Mouse (Mus musculus) gonadal fat pad, adult 2 months (tissue): ENCODE results near the gene Ranbp1. TPM values are rescaled to one million over a fixed set of nuclear protein-coding genes. Genes with fewer than 3 reads are reported as not detected.
"Not testable (repeated sequence)": the region's sequence is repeated elsewhere in the genome, so short reads cannot be mapped to it uniquely, and the experiment has no call there.

Experiments
- DNase-seq: peaks from one replicate; pipeline ENCODE4 v3.0.0-alpha.2; 2012; ENCODE audit warnings: low read depth
- polyA plus RNA-seq: library from polyadenylated mRNA; depleted of rRNA; stranded (reverse); fragments of >200 nt; gene quantifications from 2 replicates; pipeline ENCODE4 v1.2.3, GENCODE M21; 2012; rRNA removed

Ranbp1 gene
- polyA plus RNA-seq, 1 experiment: 32.5 TPM

- no peak for DNase-seq
These were observed 45.0 kb downstream of the Ranbp1 start for GRCm38 (mm10) chr16:18203430-18204091.

DNA sequence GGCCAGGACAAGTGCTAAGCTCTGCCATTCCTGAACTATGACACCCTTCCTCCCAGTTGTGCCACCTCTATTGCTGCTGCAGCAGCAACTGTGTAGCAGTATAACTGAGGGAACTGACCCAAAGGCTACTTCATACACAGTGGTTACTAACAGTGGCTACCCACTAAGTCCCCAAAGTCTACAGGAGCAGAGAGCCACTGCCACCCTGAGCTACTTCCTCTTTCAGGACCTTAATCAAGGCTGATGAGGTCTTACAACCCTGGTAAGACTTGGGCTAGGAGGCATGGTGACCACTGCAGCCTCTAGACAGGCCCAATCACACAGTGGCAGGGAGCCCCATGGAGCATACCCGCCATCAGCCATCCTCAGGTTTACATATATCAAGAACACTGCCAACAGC is 46.5 kb downstream of the Ranbp1 start:
- no peak for DNase-seq

- DNase-seq: no peak
These were observed 46.9 kb downstream of the Ranbp1 start for GRCm38 (mm10) chr16:18201620-18202019.

- no peak for DNase-seq
These were observed 48.5 kb downstream of the Ranbp1 start for GRCm38 (mm10) chr16:18200062-18200461.

GRCm38 (mm10) chr16:18198365-18199098 is 50.0 kb downstream of the Ranbp1 start:
- no peak for DNase-seq

DNA sequence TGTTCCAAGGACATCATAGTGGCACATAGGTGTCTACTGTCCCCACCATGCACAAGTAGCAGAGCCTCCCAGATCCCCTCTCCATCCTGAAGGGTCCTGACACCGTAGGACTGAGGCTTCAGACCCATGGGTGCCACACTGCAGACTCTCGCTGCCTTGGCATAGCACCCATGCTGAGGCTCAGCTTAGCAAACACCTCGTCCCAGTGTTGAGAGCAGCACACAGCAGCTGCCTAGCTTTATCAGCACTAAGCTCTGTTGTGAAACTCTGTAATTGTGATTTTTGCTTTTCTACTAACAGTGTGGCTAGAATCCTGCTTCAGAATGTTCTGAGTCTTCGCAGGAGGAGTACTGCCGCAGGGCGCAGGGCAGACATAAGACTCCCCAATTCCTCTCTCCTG is 50.7 kb downstream of the Ranbp1 start:
- DNase-seq: no peak

DNA sequence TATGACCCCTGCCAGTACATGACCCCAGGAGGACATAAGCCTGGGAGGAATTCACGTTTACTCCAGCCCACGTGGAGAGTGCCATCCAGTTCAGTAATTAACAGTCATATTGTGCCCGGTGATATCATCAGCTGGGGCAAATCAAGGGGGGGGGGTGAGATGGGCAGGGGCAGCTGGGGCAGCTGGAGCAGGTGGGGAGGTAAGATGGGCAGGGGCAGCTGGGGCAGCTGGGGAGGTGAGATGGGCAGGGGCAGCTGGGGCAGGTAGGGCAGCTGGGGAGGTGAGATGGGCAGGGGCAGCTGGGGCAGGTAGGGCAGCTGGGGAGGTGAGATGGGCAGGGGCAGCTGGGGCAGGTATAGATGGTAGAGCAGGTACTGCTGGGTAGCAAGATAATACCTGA is 53.0 kb downstream of the Ranbp1 start:
- not testable (repeated sequence) for DNase-seq

DNA sequence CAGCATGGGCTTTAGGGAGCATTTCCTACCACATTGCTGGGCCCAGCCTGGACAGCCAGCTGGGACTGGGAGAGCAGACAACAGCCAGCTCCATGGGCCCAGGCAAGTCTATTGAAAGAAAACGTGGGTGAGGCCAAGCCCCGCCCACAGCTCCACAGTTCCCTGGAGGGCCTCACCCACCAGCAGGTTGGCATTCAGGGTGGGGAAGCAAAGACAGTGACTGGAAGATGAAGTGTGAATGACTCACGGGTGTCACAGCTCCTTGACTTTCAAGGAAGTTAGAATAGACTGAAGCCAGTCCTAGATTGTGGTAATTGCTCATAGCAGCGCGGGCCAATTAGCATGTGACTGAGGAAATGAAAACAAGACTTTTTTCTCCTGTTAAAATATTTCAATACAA is 53.5 kb downstream of the Ranbp1 start:
- peak; percentile 37 for DNase-seq

GRCm38 (mm10) chr16:18194208-18194985 is 54.1 kb downstream of the Ranbp1 start:
- DNase-seq: no peak

- DNase-seq: no peak
These were observed 57.5 kb downstream of the Ranbp1 start for GRCm38 (mm10) chr16:18191006-18191405.

Other genes with a start within 250 kb of the Ranbp1 start
- gene Dgcr6, start 195.9 kb downstream of the Ranbp1 start, polyA plus RNA-seq: 89.8 and 92.7 TPM in 2 replicates
- 83.4 and 90.0 TPM in 2 replicates for gene Prodh, start 158.5 kb downstream of the Ranbp1 start, polyA plus RNA-seq
- 2.3 and 3.5 TPM in 2 replicates for gene Rtn4r, start 121.1 kb downstream of the Ranbp1 start, polyA plus RNA-seq
- 0.12 and 0.32 TPM in 2 replicates for gene Ccdc188, start 30.9 kb downstream of the Ranbp1 start, polyA plus RNA-seq
- gene Zdhhc8, start 13.6 kb downstream of the Ranbp1 start, polyA plus RNA-seq: 48.1 and 52.7 TPM in 2 replicates
- gene Trmt2a, start 53 bp downstream of the Ranbp1 start, polyA plus RNA-seq: 51.0 and 55.1 TPM in 2 replicates
- not detected in 2 replicates for gene Gm49776, start 9.6 kb upstream of the Ranbp1 start, polyA plus RNA-seq
- gene Dgcr8, start 40.5 kb upstream of the Ranbp1 start, polyA plus RNA-seq: 18.3 and 19.3 TPM in 2 replicates
- gene Tango2, start 99.4 kb upstream of the Ranbp1 start, polyA plus RNA-seq: 31.0 and 43.2 TPM in 2 replicates
- 56.5 and 57.9 TPM in 2 replicates for gene Arvcf, start 99.5 kb upstream of the Ranbp1 start, polyA plus RNA-seq
- gene Txnrd2, start 177.7 kb upstream of the Ranbp1 start, polyA plus RNA-seq: 15.9 and 22.6 TPM in 2 replicates
- gene Comt, start 178.1 kb upstream of the Ranbp1 start, polyA plus RNA-seq: 412 and 687 TPM in 2 replicates
- 9.3 and 11.4 TPM in 2 replicates for gene Gnb1l, start 250.0 kb upstream of the Ranbp1 start, polyA plus RNA-seq